Mouse (Mus musculus): Measurements from ENCODE around the gene Snd1.

DNA sequence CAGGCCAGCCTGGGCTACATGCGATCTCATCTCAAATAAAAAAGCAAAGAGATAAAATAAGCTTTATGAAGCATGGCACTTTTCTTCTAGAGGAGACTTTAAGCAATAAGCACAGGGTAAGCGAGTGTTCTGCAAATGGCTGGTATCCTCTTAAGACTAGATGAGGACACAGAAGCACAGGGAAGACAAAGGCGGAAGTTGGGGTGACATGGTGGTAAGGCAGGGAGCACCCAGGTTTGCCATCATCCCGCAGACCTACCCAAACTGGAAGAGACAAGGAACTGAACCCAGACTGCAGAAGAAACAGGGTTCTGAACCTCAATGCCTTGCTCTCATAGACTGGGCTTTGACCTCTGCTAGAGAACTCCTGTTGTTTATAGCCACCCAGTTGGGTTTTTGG lies 119.8 kb downstream of the Snd1 start:
- no peak for TF ChIP-seq POLR2A (IDR thresholded peaks at IDR 0.05; ENCODE audit: insufficient read length, low read depth)
- no peak for TF ChIP-seq MYOG (IDR thresholded peaks at IDR 0.05; ENCODE audit: control insufficient read depth in 1 of 3, insufficient read depth in 1 of 3, insufficient read length in 2 of 3, low read depth in 2 of 3)
- no peak for TF ChIP-seq MAX (IDR thresholded peaks at IDR 0.05; ENCODE audit: low read depth)
- no peak for TF ChIP-seq TCF12 (IDR thresholded peaks at IDR 0.05; ENCODE audit: insufficient read depth, poor library complexity, severe bottlenecking)
- TF ChIP-seq MYOD1 (IDR thresholded peaks at IDR 0.05; ENCODE audit: control insufficient read depth in 1 of 3, insufficient read length in 2 of 3, low read depth in 2 of 3), result no peak
- TF ChIP-seq E2F4 (IDR thresholded peaks at IDR 0.05; ENCODE audit: insufficient read depth), result no peak
- no peak for TF ChIP-seq POLR2AphosphoS2 (IDR thresholded peaks at IDR 0.05; ENCODE audit: insufficient read length, low read depth)
- no peak for TF ChIP-seq SRF (IDR thresholded peaks at IDR 0.05; ENCODE audit: control insufficient read depth, insufficient read length, low read depth)
- TF ChIP-seq TCF3 (IDR thresholded peaks at IDR 0.05; ENCODE audit: insufficient read length, low read depth), result no peak
- no peak for TF ChIP-seq CEBPB (IDR thresholded peaks at IDR 0.05; ENCODE audit: insufficient read depth, poor library complexity, severe bottlenecking)
- TF ChIP-seq USF1 (IDR thresholded peaks at IDR 0.05; ENCODE audit: low read depth), result no peak
- no peak for TF ChIP-seq REST (IDR thresholded peaks at IDR 0.05; ENCODE audit: insufficient read depth, insufficient read length)

All from myocyte (in vitro differentiated cells).